Mouse (Mus musculus) spleen, postnatal 14 days (tissue): ENCODE measurements around the gene Racgap1.

Experiments used
- DNase-seq, 2 experiments: peaks; one replicate each; pipeline ENCODE4 v3.0.0; 2021 to 2022; ENCODE audit warnings: low spot score in 2 of 2

Gene Racgap1

GRCm38 (mm10) chr15:99590429-99591084 is 60.9 kb downstream of the Racgap1 start, which contains the start of gene Aqp5:
TSS of gene Aqp5 (plus strand) at chr15:99590782.
- no peak for DNase-seq

- DNase-seq: no peak
These were observed 61.8 kb downstream of the Racgap1 start for GRCm38 (mm10) chr15:99589704-99590103.

- no peak for DNase-seq
These were observed 62.2 kb downstream of the Racgap1 start for GRCm38 (mm10) chr15:99589237-99589636.

GRCm38 (mm10) chr15:99586525-99586924 is 64.9 kb downstream of the Racgap1 start:
- no peak for DNase-seq

- no peak for DNase-seq
These were observed 65.7 kb downstream of the Racgap1 start for GRCm38 (mm10) chr15:99585741-99586140.

- no peak for DNase-seq
These were observed 66.9 kb downstream of the Racgap1 start for GRCm38 (mm10) chr15:99584407-99585202.

- DNase-seq: no peak
These were observed 67.8 kb downstream of the Racgap1 start for GRCm38 (mm10) chr15:99583463-99584344.

GRCm38 (mm10) chr15:99578802-99579485 is 72.5 kb downstream of the Racgap1 start, which contains the start of gene Aqp2:
TSS of gene Aqp2 (plus strand) at chr15:99579055.
- DNase-seq: no peak
